Mouse (Mus musculus): ENCODE measurements at regions not wholly inside any gene's neighbourhood (a gene's known extent, or its start where the extent isn't known, plus 50 kb on each side); places are given as distances from the start of the nearest gene placed in this dataset.

GRCm38 (mm10) chr10:9569277-9569676 is 105.7 kb downstream of the Samd5 start:
- DNase-seq = no peak

GRCm38 (mm10) chr10:9557517-9558065 is 117.4 kb downstream of the Samd5 start:
- no peak for DNase-seq

DNA sequence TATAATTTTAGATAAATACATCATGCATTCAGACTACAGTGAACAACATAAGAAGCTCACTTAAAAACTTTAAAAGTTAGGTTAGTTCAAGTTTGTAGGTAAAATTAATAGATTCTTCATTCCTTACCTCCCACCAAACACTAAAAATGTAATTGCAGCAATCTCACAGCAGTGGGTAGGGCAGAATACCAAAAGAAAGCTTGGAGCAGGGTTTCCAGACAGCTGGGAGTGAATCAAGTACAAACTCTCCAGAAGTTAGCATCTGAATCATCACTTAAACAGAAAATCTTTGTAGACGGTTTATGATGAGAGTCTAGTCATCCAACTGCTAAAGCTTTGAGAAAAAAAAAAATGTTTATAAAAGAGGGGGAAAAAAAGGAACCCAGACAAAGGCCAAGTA is 117.9 kb downstream of the Samd5 start:
- DNase-seq = no peak

- no peak for DNase-seq
These were observed 121.1 kb downstream of the Samd5 start for GRCm38 (mm10) chr10:9553946-9554345.

GRCm38 (mm10) chr10:9549913-9550709 is 124.9 kb downstream of the Samd5 start:
- DNase-seq = no peak

- DNase-seq = no peak
These were observed 129.2 kb downstream of the Samd5 start for GRCm38 (mm10) chr10:9545807-9546206.

- no peak for DNase-seq
These were observed 130.8 kb downstream of the Samd5 start for GRCm38 (mm10) chr10:9544041-9544786.

GRCm38 (mm10) chr10:9541579-9541978 is 133.4 kb downstream of the Samd5 start:
- no peak for DNase-seq

GRCm38 (mm10) chr10:9537686-9538085 is 137.3 kb downstream of the Samd5 start:
- no peak for DNase-seq

- DNase-seq = no peak
These were observed 140.5 kb downstream of the Samd5 start for GRCm38 (mm10) chr10:9534552-9534951.

DNA sequence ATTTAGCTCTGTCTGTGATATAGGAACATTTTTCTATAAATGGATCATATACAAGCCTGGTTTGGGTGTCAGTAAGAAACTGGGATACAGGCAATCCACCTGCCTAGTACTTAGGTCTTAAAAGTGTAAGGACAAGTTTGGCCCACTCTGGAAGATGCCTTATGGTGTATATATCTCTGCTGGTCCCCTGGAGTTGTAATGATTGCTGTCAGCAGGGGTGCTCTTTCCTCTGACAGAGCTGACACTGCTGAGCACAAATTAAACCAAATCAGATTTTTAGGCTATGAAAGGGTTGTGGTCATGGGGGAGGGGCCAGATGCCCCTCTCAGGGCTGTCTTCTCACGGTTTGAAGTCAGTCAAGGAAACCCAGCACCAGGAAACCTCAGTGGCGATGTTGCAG is 141.7 kb downstream of the Samd5 start:
- no peak for DNase-seq

DNA sequence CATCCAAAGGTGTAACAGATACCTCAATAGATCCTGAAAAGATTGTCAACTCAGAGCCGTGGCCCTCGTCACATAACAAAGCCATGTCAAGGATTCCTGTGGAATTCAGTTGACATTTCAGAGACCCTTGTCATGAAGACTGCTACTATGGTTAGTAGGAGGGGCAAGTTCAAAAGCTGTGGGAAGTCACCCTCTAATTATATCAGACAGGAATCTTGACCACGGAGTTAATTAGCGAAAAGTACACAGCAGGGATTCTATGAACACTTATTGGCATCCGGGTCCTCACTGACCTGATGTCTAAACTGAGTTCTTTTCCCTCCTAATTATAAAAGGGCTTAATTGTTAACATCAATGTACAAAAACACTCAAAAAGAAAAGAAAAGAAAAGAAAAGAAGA is 143.1 kb downstream of the Samd5 start:
- DNase-seq = no peak

- no peak for DNase-seq
These were observed 145.6 kb downstream of the Samd5 start for GRCm38 (mm10) chr10:9529408-9529807.

DNA sequence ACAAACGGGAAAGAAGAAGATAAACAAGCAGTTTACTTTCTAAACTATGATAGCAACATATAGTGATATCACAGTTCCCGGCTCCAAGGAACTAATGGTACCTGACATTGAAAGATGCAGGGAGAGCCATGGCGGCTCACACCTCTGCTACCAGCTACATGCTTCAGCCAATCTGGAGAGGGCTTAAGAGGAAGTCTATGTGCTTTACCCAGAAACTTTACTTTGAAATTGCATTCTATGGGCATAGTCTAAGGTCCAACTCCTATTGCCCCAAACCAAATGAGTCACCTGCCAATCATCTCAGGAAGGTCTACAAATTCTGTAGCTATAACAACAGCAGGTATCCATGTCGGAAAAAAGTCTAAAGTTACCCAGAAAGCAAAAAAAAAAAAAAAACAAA is 146.9 kb downstream of the Samd5 start:
- no peak for DNase-seq

DNA sequence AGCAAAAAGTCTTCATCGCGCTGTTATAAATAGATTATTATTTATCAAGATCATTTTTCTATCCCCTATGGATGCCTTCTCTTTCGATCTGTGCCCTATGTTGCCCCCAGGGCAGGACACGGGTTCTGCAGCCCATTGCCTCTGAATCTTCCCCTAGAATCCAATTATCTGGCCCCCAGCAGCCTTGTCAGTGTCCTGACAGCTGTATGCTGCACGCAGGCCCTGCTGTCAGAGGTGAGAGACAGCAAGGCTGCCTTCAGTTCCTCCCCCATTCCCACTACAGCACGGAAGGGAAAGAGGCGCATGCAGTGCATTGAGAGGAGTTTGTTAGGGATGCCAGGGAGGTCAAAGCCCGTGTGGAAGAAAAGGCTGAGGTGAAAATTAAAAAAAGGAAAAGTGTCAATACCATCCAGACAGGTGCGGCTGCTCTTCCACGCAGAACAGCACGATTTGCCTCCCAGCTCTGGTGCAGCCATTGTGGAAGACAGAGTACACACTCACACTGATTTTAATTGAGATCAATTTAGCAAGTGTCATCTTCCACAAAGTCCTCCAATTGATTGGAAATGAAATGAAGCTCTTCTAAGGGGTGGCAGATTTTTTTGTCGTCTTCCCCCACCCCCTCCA is 165.1 kb downstream of the Samd5 start:
- DNase-seq = no peak

- no peak for DNase-seq
These were observed 165.8 kb downstream of the Samd5 start for GRCm38 (mm10) chr10:9509092-9509671.

GRCm38 (mm10) chr10:9503569-9504493 is 171.2 kb downstream of the Samd5 start:
- no peak for DNase-seq

- no peak for DNase-seq
These were observed 176.5 kb downstream of the Samd5 start for GRCm38 (mm10) chr10:9498550-9498949.

GRCm38 (mm10) chr10:9497021-9497420 is 178.0 kb downstream of the Samd5 start:
- no peak for DNase-seq

GRCm38 (mm10) chr10:9495143-9495651 is 179.8 kb downstream of the Samd5 start:
- no peak for DNase-seq

DNA sequence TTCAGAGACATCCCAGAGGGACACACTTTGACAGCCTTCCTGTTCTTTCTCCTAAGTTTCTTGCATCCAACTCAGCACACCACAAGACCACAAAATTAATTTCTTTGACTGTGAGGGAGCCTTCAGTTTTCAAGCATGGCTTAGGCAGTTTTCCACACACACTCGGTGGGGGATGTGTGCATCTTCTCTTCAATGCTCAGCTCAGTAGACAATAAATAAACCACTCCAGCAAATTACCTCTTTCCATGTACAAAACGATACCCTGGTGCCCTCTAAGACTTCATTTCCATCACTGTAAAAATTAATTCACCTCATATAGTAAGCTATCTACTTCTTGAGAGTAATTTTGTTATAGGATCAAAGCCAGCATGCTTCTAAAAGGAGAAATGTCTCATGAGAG is 184.6 kb downstream of the Samd5 start:
- no peak for DNase-seq

Data from gastrocnemius, postnatal 10 days (tissue).